In genomic region chr1:158573168-158573567, GRCm38 (mm10) we compare ENCODE assay signal across 32 mouse cellular contexts.
DNase-seq lines count a peak whose midpoint lies in the region; ATAC-seq lines count a peak whose summit lies in the region.
"Had no signal": no experiment of that assay in that cellular context is flagged by ENCODE, and none has a peak within 500 bp of the region (broad histone marks: within the 10 kb centered on the region; RNA-seq: fewer than 3 reads in every experiment).

No protein-coding gene starts in this region.

- no peak overlapping the region for H3K4me3 ChIP-seq in forebrain, embryonic 14.5 days (ENCODE audit: low read depth, low read length)
- H3K4me3 ChIP-seq in forebrain, embryonic 11.5 days (ENCODE audit: low read depth, low read length): no peak overlapping the region
- H3K4me3 ChIP-seq in forebrain, embryonic 16.5 days (replicated peaks; ENCODE audit: low read length): no peak overlapping the region
- H3K4me3 ChIP-seq: embryonic facial prominence, embryonic 10.5 days; embryonic facial prominence, embryonic 13.5 days; erythroblast, embryonic 14.5 days; heart, adult 2 months; heart, embryonic 10.5 days; heart, embryonic 13.5 days had no signal

- H3K9ac ChIP-seq in forebrain, embryonic 14.5 days (ENCODE audit: low read length): no peak overlapping the region
- H3K9ac ChIP-seq in forebrain, embryonic 11.5 days (ENCODE audit: low read length): no peak overlapping the region
- no peak overlapping the region for H3K9ac ChIP-seq in forebrain, embryonic 16.5 days (replicated peaks; ENCODE audit: low read depth, low read length)
- H3K9ac ChIP-seq: embryonic facial prominence, embryonic 13.5 days; heart, embryonic 13.5 days; hindbrain, embryonic 14.5 days had no signal

- 46% methylated on average over 5 of the region's 5 CpGs for WGBS in forebrain, embryonic 14.5 days
- WGBS in forebrain, embryonic 11.5 days: 96% methylated on average over 5 of the region's 5 CpGs
- WGBS in forebrain, embryonic 16.5 days: 53% methylated on average over 5 of the region's 5 CpGs

- H3K27me3 ChIP-seq in forebrain, embryonic 14.5 days (replicated peaks; ENCODE audit: control insufficient read depth, insufficient read depth, low read length): no peaks in the 10 kb centered on the region
- H3K27me3 ChIP-seq in forebrain, embryonic 11.5 days (ENCODE audit: control insufficient read depth, insufficient read depth, low read length): no peaks in the 10 kb centered on the region
- no peaks in the 10 kb centered on the region for H3K27me3 ChIP-seq in forebrain, embryonic 16.5 days (replicated peaks; ENCODE audit: control insufficient read depth, insufficient read depth, low read length)
- H3K27me3 ChIP-seq: CH12.LX; embryonic facial prominence, embryonic 13.5 days; heart, embryonic 13.5 days had no signal

- H3K4me2 ChIP-seq in forebrain, embryonic 14.5 days (ENCODE audit: low read length): no peak overlapping the region
- no peak overlapping the region for H3K4me2 ChIP-seq in forebrain, embryonic 11.5 days (ENCODE audit: low read depth, low read length, severe bottlenecking)
- no peak overlapping the region for H3K4me2 ChIP-seq in forebrain, embryonic 16.5 days (ENCODE audit: low read length)
- H3K4me2 ChIP-seq: embryonic facial prominence, embryonic 13.5 days; heart, embryonic 13.5 days; hindbrain, embryonic 14.5 days had no signal

- no peaks in the 10 kb centered on the region for H3K4me1 ChIP-seq in forebrain, embryonic 14.5 days (ENCODE audit: control insufficient read depth, insufficient read depth, low read length)
- 0 out of 2 replicates have a peak, but pooled peaks cover 2% of the 10 kb centered on the region for H3K4me1 ChIP-seq in forebrain, embryonic 11.5 days (replicated peaks; ENCODE audit: control insufficient read depth, insufficient read depth, low read length)
- peaks cover 7% of the 10 kb centered on the region for H3K4me1 ChIP-seq in forebrain, embryonic 16.5 days (replicated peaks; ENCODE audit: control insufficient read depth, insufficient read depth, low read length)
- H3K4me1 ChIP-seq: embryonic facial prominence, embryonic 10.5 days; embryonic facial prominence, embryonic 13.5 days; heart, embryonic 10.5 days; heart, embryonic 13.5 days had no signal

- DNase-seq in forebrain, embryonic 14.5 days (ENCODE audit: low spot score): peak; percentile 78
- no peak for DNase-seq in forebrain, embryonic 11.5 days (ENCODE audit: low spot score)
- peak; percentile 37 for DNase-seq in brain, adult 2 months (ENCODE audit: low read depth, low spot score)
- no peak for DNase-seq in layer of hippocampus, postnatal 10 days (ENCODE audit: low spot score in 2 of 2)
- DNase-seq in cerebellum, adult 18-20 months: no peak
- no peak for DNase-seq in left cerebral cortex, postnatal 14 days (ENCODE audit: low spot score in 2 of 2)
- DNase-seq: adrenal gland, adult 2 months; adrenal gland, postnatal 14 days; B cell, adult 2 months; cerebellum, adult 11 months; cerebellum, adult 8-10 months; cerebellum, postnatal 10 days; cerebellum, postnatal 36 days; embryo, embryonic 11 days; gastrocnemius, postnatal 10 days; gastrocnemius, postnatal 36 days; heart, adult 2 months; heart, postnatal 14 days; heart, postnatal 4 days; kidney, adult 18-20 months had no signal

- H3K9me3 ChIP-seq in forebrain, embryonic 14.5 days (replicated peaks; ENCODE audit: control insufficient read depth, low read length): no peaks in the 10 kb centered on the region
- H3K9me3 ChIP-seq in forebrain, embryonic 11.5 days (ENCODE audit: control insufficient read depth, low read length): no peaks in the 10 kb centered on the region
- no peaks in the 10 kb centered on the region for H3K9me3 ChIP-seq in forebrain, embryonic 16.5 days (ENCODE audit: control insufficient read depth, low read length)
- H3K9me3 ChIP-seq: embryonic facial prominence, embryonic 10.5 days; embryonic facial prominence, embryonic 13.5 days; heart, embryonic 10.5 days; heart, embryonic 13.5 days had no signal

- ATAC-seq in forebrain, embryonic 14.5 days: peak; percentile 72
- ATAC-seq in forebrain, embryonic 11.5 days (replicated peaks; ENCODE audit: low FRiP score): no peak
- ATAC-seq in forebrain, embryonic 16.5 days: peak; percentile 95
- ATAC-seq: hindbrain, postnatal 0 days; inflammation-experienced regulatory T-cells, adult 6 months; intestine, embryonic 16.5 days had no signal

- 0 out of 2 replicates have a peak, but pooled peaks cover 4% of the 10 kb centered on the region for H3K36me3 ChIP-seq in forebrain, embryonic 14.5 days (ENCODE audit: control insufficient read depth, insufficient read depth, low read length)
- no peaks in the 10 kb centered on the region; the same call in 1 of the 2 replicates for H3K36me3 ChIP-seq in forebrain, embryonic 11.5 days (ENCODE audit: control insufficient read depth, insufficient read depth, low read length)
- peaks cover under 1% of the 10 kb centered on the region for H3K36me3 ChIP-seq in forebrain, embryonic 16.5 days (ENCODE audit: control insufficient read depth, insufficient read depth)
- H3K36me3 ChIP-seq: embryonic facial prominence, embryonic 10.5 days; embryonic facial prominence, embryonic 13.5 days; G1E; heart, embryonic 10.5 days; heart, embryonic 13.5 days had no signal

- intact Hi-C loops in left cerebral cortex, postnatal 14 days (cut with DNase I): no loop called here

- no peak overlapping the region for H3K27ac ChIP-seq in forebrain, embryonic 14.5 days (ENCODE audit: low read depth, low read length)
- H3K27ac ChIP-seq in forebrain, embryonic 11.5 days (ENCODE audit: low read depth, low read length): no peak overlapping the region
- H3K27ac ChIP-seq in forebrain, embryonic 16.5 days (ENCODE audit: low read length): peak overlapping the region; percentile 67
- H3K27ac ChIP-seq: embryonic facial prominence, embryonic 10.5 days; embryonic facial prominence, embryonic 13.5 days; heart, adult 2 months; heart, embryonic 10.5 days; heart, embryonic 13.5 days; hindbrain, embryonic 14.5 days; hindbrain, postnatal 0 days had no signal

Comparison
In these comparisons a context has a peak if more than half of its experiments do, and no peak if none do; other contexts are left out.
1. DNase-seq: peak in forebrain, embryonic 14.5 days (single experiment) and brain, adult 2 months (single experiment); none in forebrain, embryonic 11.5 days (single experiment), layer of hippocampus, postnatal 10 days (0 of 2), cerebellum, adult 18-20 months (0 of 2) and left cerebral cortex, postnatal 14 days (0 of 2).